Mouse (Mus musculus) hindbrain, embryonic 12.5 days (tissue): ENCODE measurements around the gene Polr3gl. TPM values are rescaled to one million over a fixed set of nuclear protein-coding genes. Genes with fewer than 3 reads are reported as not detected.

ENCODE experiments used
- polyA plus RNA-seq: library from polyadenylated mRNA; unstranded; fragments of >200 nt; fragmentation: Nextera tagmentation; extraction: Ambion mirVana; gene quantifications from 2 replicates; pipeline ENCODE4 v1.2.1, GENCODE M21; 2016

Polr3gl gene
- polyA plus RNA-seq, 1 experiment from 2014 or later, result 40.0 TPM

Other genes starting within 250 kb of the Polr3gl start
- not detected in 2 replicates for gene BC107364, start 141.9 kb downstream of the Polr3gl start, polyA plus RNA-seq
- 0.70 and 2.5 TPM in 2 replicates for gene Hfe2, start 69.0 kb downstream of the Polr3gl start, polyA plus RNA-seq
- gene Txnip, start 36.2 kb downstream of the Polr3gl start, polyA plus RNA-seq, result 58.7 and 59.9 TPM in 2 replicates
- 1.3 and 1.7 TPM in 2 replicates for gene Gm16253, start 17.2 kb downstream of the Polr3gl start, polyA plus RNA-seq
- gene Ankrd34a, start 2.5 kb upstream of the Polr3gl start, polyA plus RNA-seq, result 4.6 and 5.1 TPM in 2 replicates
- gene Lix1l, start 7.0 kb upstream of the Polr3gl start, polyA plus RNA-seq, result 6.6 and 7.3 TPM in 2 replicates
- gene Rbm8a, start 35.8 kb upstream of the Polr3gl start, polyA plus RNA-seq, result 142 and 152 TPM in 2 replicates
- gene Pex11b, start 41.2 kb upstream of the Polr3gl start, polyA plus RNA-seq, result 40.8 and 48.2 TPM in 2 replicates
- 0.31 and 0.36 TPM in 2 replicates for gene Gm42957, start 41.3 kb upstream of the Polr3gl start, polyA plus RNA-seq
- 0.71 and 1.3 TPM in 2 replicates for gene Itga10, start 51.4 kb upstream of the Polr3gl start, polyA plus RNA-seq
- gene Ankrd35, start 76.0 kb upstream of the Polr3gl start, polyA plus RNA-seq, result 0.57 and 0.58 TPM in 2 replicates
- 48.2 and 55.0 TPM in 2 replicates for gene Pias3, start 102.2 kb upstream of the Polr3gl start, polyA plus RNA-seq
- gene Nudt17, start 114.4 kb upstream of the Polr3gl start, polyA plus RNA-seq, result 10.9 and 13.9 TPM in 2 replicates
- gene Polr3c, start 133.4 kb upstream of the Polr3gl start, polyA plus RNA-seq, result 35.9 and 36.0 TPM in 2 replicates
- 78.2 and 87.9 TPM in 2 replicates for gene Rnf115, start 133.5 kb upstream of the Polr3gl start, polyA plus RNA-seq
- gene Pdzk1, start 235.1 kb upstream of the Polr3gl start, polyA plus RNA-seq, result 0.09 TPM in 1 of 2 replicates, not detected in the other
- gene Cd160, start 235.2 kb upstream of the Polr3gl start, polyA plus RNA-seq, result 0.13 and 0.19 TPM in 2 replicates